8 mouse cellular contexts compared by ENCODE assay signal in genomic region chr19:9071456-9072156, GRCm38 (mm10). TPM values are rescaled to one million over a fixed set of nuclear protein-coding genes. Genes with fewer than 3 reads are reported as not detected.
DNase-seq lines count a peak whose midpoint lies in the region; ATAC-seq lines count a peak whose summit lies in the region.

No protein-coding gene starts in this region.

- peaks cover 20% of the 10 kb centered on the region for H3K4me1 ChIP-seq in liver, embryonic 13.5 days (replicated peaks)
- H3K4me1 ChIP-seq in heart, embryonic 13.5 days: peaks cover 55% of the 10 kb centered on the region
- H3K4me1 ChIP-seq in kidney, embryonic 14.5 days (ENCODE audit: control insufficient read depth, insufficient read depth, low read length): peaks cover 10% of the 10 kb centered on the region
- H3K4me1 ChIP-seq in lung, embryonic 15.5 days: peaks cover 55% of the 10 kb centered on the region

- H3K9ac ChIP-seq in liver, embryonic 13.5 days: no peak overlapping the region
- peak overlapping the region; percentile 17; the same call in 1 of the 2 replicates for H3K9ac ChIP-seq in heart, embryonic 13.5 days
- no peak overlapping the region for H3K9ac ChIP-seq in kidney, embryonic 14.5 days (ENCODE audit: low read depth, low read length)
- H3K9ac ChIP-seq in lung, embryonic 15.5 days: no peak overlapping the region

- H3K4me3 ChIP-seq in liver, embryonic 13.5 days (replicated peaks): no peak overlapping the region
- no peak overlapping the region for H3K4me3 ChIP-seq in heart, embryonic 13.5 days
- H3K4me3 ChIP-seq in kidney, embryonic 14.5 days (ENCODE audit: low read length): no peak overlapping the region
- no peak overlapping the region for H3K4me3 ChIP-seq in lung, embryonic 15.5 days

- H3K4me2 ChIP-seq in liver, embryonic 13.5 days: no peak overlapping the region
- H3K4me2 ChIP-seq in heart, embryonic 13.5 days: peak overlapping the region; percentile 22
- no peak overlapping the region for H3K4me2 ChIP-seq in kidney, embryonic 14.5 days (replicated peaks; ENCODE audit: low read depth, low read length)
- no peak overlapping the region for H3K4me2 ChIP-seq in lung, embryonic 15.5 days

- no peaks in the 10 kb centered on the region for H3K9me3 ChIP-seq in liver, embryonic 13.5 days (replicated peaks)
- no peaks in the 10 kb centered on the region for H3K9me3 ChIP-seq in heart, embryonic 13.5 days
- H3K9me3 ChIP-seq in kidney, embryonic 14.5 days (ENCODE audit: control insufficient read depth, low read length): no peaks in the 10 kb centered on the region
- H3K9me3 ChIP-seq in lung, embryonic 15.5 days: no peaks in the 10 kb centered on the region

- no peak for ATAC-seq in liver, embryonic 13.5 days (ENCODE audit: low read depth)
- peak; percentile 48; the same call in 1 of the 2 replicates for ATAC-seq in heart, embryonic 13.5 days (ENCODE audit: extremely low read depth, insufficient number of reproducible peaks, low FRiP score, low TSS enrichment)
- peak; percentile 21; the same call in 1 of the 2 replicates for ATAC-seq in kidney, embryonic 14.5 days (ENCODE audit: low FRiP score, low TSS enrichment)
- ATAC-seq in lung, embryonic 15.5 days (ENCODE audit: borderline replicate concordance, extremely low read depth, low FRiP score, low TSS enrichment): peak; percentile 39; the same call in 1 of the 2 replicates

- no peak for DNase-seq in liver, embryonic 13.5 days
- DNase-seq in liver: no peak
- peak; percentile 57 to 59 for DNase-seq in cerebellum, postnatal 14 days
- peak; percentile 17 for DNase-seq in right cerebral cortex, postnatal 14 days
- DNase-seq in thymus, postnatal 4 days: no peak

- no peaks in the 10 kb centered on the region for H3K36me3 ChIP-seq in liver, embryonic 13.5 days
- H3K36me3 ChIP-seq in heart, embryonic 13.5 days: no peaks in the 10 kb centered on the region
- H3K36me3 ChIP-seq in kidney, embryonic 14.5 days (ENCODE audit: control insufficient read depth, insufficient read depth, low read length): no peaks in the 10 kb centered on the region
- H3K36me3 ChIP-seq in lung, embryonic 15.5 days: no peaks in the 10 kb centered on the region

- WGBS in liver, embryonic 13.5 days (ENCODE audit: insufficient replicate concordance): 45% methylated on average over 7 of the region's 7 CpGs
- WGBS in heart, embryonic 13.5 days: 34% methylated on average over 7 of the region's 7 CpGs
- 65% methylated on average over 7 of the region's 7 CpGs for WGBS in kidney, embryonic 14.5 days
- WGBS in lung, embryonic 15.5 days: 41% methylated on average over 7 of the region's 7 CpGs

- H3K27ac ChIP-seq in liver, embryonic 13.5 days: peak overlapping the region; percentile 25; the same call in 1 of the 2 replicates
- peak overlapping the region; percentile 88 for H3K27ac ChIP-seq in heart, embryonic 13.5 days (replicated peaks)
- H3K27ac ChIP-seq in kidney, embryonic 14.5 days (ENCODE audit: low read depth, low read length): peak overlapping the region; percentile 39; the same call in 1 of the 2 replicates
- H3K27ac ChIP-seq in lung, embryonic 15.5 days: peak overlapping the region; percentile 87

- H3K27me3 ChIP-seq in liver, embryonic 13.5 days: no peaks in the 10 kb centered on the region
- H3K27me3 ChIP-seq in heart, embryonic 13.5 days (replicated peaks): no peaks in the 10 kb centered on the region
- H3K27me3 ChIP-seq in kidney, embryonic 14.5 days (ENCODE audit: control insufficient read depth, insufficient read depth, low read length): no peaks in the 10 kb centered on the region
- no peaks in the 10 kb centered on the region for H3K27me3 ChIP-seq in lung, embryonic 15.5 days

RNA-seq across cellular contexts. Expression of gene Scgb1a1, which starts 16.2 kb away (rescaled TPM):
- polyA plus RNA-seq in liver, embryonic 13.5 days (2015; fragmentation: Nextera tagmentation; extraction: Ambion mirVana): not detected in 2 replicates
- not detected in 2 replicates for polyA plus RNA-seq in heart, embryonic 13.5 days (2015; fragmentation: Nextera tagmentation; extraction: Ambion mirVana)
- not detected in 2 replicates for polyA plus RNA-seq in kidney, embryonic 14.5 days (2014; fragmentation: Nextera tagmentation; extraction: Ambion mirVana)
- polyA plus RNA-seq in lung, embryonic 15.5 days (2015; fragmentation: Nextera tagmentation; extraction: Ambion mirVana): 5.1 and 8.7 TPM in 2 replicates

Comparison
In these comparisons a context has a peak if more than half of its experiments do, and no peak if none do; other contexts are left out.
1. DNase-seq: peak in cerebellum, postnatal 14 days (2 of 2) and right cerebral cortex, postnatal 14 days (single experiment); none in liver, embryonic 13.5 days (single experiment), liver (single experiment) and thymus, postnatal 4 days (single experiment).
2. H3K27ac ChIP-seq: peak in every context shown above with its lines; median percentile 88 in heart, embryonic 13.5 days; 87 in lung, embryonic 15.5 days; 39 in kidney, embryonic 14.5 days; 25 in liver, embryonic 13.5 days.